Mouse (Mus musculus): Measurements from ENCODE around the gene Stt3b. TPM values are rescaled to one million over a fixed set of nuclear protein-coding genes. Genes with fewer than 3 reads are reported as not detected.

Stt3b gene
- 94.0 and 111 TPM in 2 replicates for polyA plus RNA-seq (2014; fragmentation: Nextera tagmentation; extraction: Ambion mirVana)

GRCm38 (mm10) chr9:115310346-115311222 lies at the start of gene Stt3b:
Gene Stt3b, minus strand, starts transcription at chr9:115310421.
- ATAC-seq (ENCODE audit: insufficient number of reproducible peaks, insufficient read depth, low FRiP score, low read depth), result peak; percentile 94
- peak within 1 kb of the TSS; percentile 93 for H3K9ac ChIP-seq (replicated peaks; ENCODE audit: low read depth, low read length)
- H3K4me1 ChIP-seq (ENCODE audit: control insufficient read depth, insufficient read depth, low read length), result peaks cover 19% of the 10 kb centered on the region
- H3K4me2 ChIP-seq (replicated peaks; ENCODE audit: low read depth, low read length), result peak within 1 kb of the TSS; percentile 78
- H3K27me3 ChIP-seq (ENCODE audit: control insufficient read depth, insufficient read depth, low read length), result no peaks in the 10 kb centered on the region
- H3K36me3 ChIP-seq (ENCODE audit: control insufficient read depth, insufficient read depth, low read length), result no peaks in the 10 kb centered on the region
- peak within 1 kb of the TSS; percentile 97 for H3K27ac ChIP-seq (ENCODE audit: low read length)
- peak within 1 kb of the TSS; percentile 66 for H3K4me3 ChIP-seq (ENCODE audit: low read depth, low read length)
- WGBS, result under 1% methylated on average over 91 of the region's 91 CpGs
- H3K9me3 ChIP-seq (ENCODE audit: control insufficient read depth, low read depth, low read length), result no peaks in the 10 kb centered on the region

GRCm38 (mm10) chr9:115358421-115358820 lies 48.2 kb upstream of the Stt3b start:
- Histone ChIP-seq H3K4me2 (replicated peaks; ENCODE audit: low read depth, low read length) (no peak overlapping the region), H3K4me1 (ENCODE audit: control insufficient read depth, insufficient read depth, low read length) (peaks cover 7% of the 10 kb centered on the region; the same call in 1 of the 2 replicates), H3K4me3 (ENCODE audit: low read depth, low read length) (no peak overlapping the region), H3K36me3 (ENCODE audit: control insufficient read depth, insufficient read depth, low read length) (no peaks in the 10 kb centered on the region), H3K9me3 (ENCODE audit: control insufficient read depth, low read depth, low read length) (no peaks in the 10 kb centered on the region), H3K9ac (replicated peaks; ENCODE audit: low read depth, low read length) (no peak overlapping the region), H3K27ac (ENCODE audit: low read length) (no peak overlapping the region), H3K27me3 (ENCODE audit: control insufficient read depth, insufficient read depth, low read length) (no peaks in the 10 kb centered on the region)
- 95% methylated on average over 2 of the region's 2 CpGs for WGBS
- no peak for ATAC-seq (ENCODE audit: insufficient number of reproducible peaks, insufficient read depth, low FRiP score, low read depth)

- no peaks in the 10 kb centered on the region for H3K27me3 ChIP-seq (ENCODE audit: control insufficient read depth, insufficient read depth, low read length)
- no peak overlapping the region for H3K4me2 ChIP-seq (replicated peaks; ENCODE audit: low read depth, low read length)
- H3K4me3 ChIP-seq (ENCODE audit: low read depth, low read length), result no peak overlapping the region
- H3K4me1 ChIP-seq (ENCODE audit: control insufficient read depth, insufficient read depth, low read length), result peaks cover 7% of the 10 kb centered on the region; the same call in 1 of the 2 replicates
- no peak overlapping the region; the same call in 1 of the 2 replicates for H3K27ac ChIP-seq (ENCODE audit: low read length)
- no peak overlapping the region for H3K9ac ChIP-seq (replicated peaks; ENCODE audit: low read depth, low read length)
- no peak for ATAC-seq (ENCODE audit: insufficient number of reproducible peaks, insufficient read depth, low FRiP score, low read depth)
- WGBS, result 94% methylated on average over 1 of the region's 1 CpGs
- H3K9me3 ChIP-seq (ENCODE audit: control insufficient read depth, low read depth, low read length), result no peaks in the 10 kb centered on the region
- H3K36me3 ChIP-seq (ENCODE audit: control insufficient read depth, insufficient read depth, low read length), result no peaks in the 10 kb centered on the region
These were observed 47.8 kb upstream of the Stt3b start for GRCm38 (mm10) chr9:115357996-115358395.

- H3K4me2 ChIP-seq (replicated peaks; ENCODE audit: low read depth, low read length), result peak overlapping the region; percentile 18; the same call in 1 of the 2 replicates
These were observed 46.7 kb upstream of the Stt3b start for GRCm38 (mm10) chr9:115356731-115357458.

GRCm38 (mm10) chr9:115355972-115356371 lies 45.8 kb upstream of the Stt3b start:
- H3K9me3 ChIP-seq (ENCODE audit: control insufficient read depth, low read depth, low read length), result no peaks in the 10 kb centered on the region
- H3K27me3 ChIP-seq (ENCODE audit: control insufficient read depth, insufficient read depth, low read length), result no peaks in the 10 kb centered on the region
- no peak overlapping the region for H3K4me3 ChIP-seq (ENCODE audit: low read depth, low read length)
- H3K4me1 ChIP-seq (ENCODE audit: control insufficient read depth, insufficient read depth, low read length), result peaks cover 7% of the 10 kb centered on the region; the same call in 1 of the 2 replicates
- no peak overlapping the region for H3K9ac ChIP-seq (replicated peaks; ENCODE audit: low read depth, low read length)
- no peaks in the 10 kb centered on the region for H3K36me3 ChIP-seq (ENCODE audit: control insufficient read depth, insufficient read depth, low read length)
- 12% methylated on average over 5 of the region's 5 CpGs for WGBS
- H3K27ac ChIP-seq (ENCODE audit: low read length), result peak overlapping the region; percentile 91
- peak; percentile 62; the same call in 1 of the 2 replicates for ATAC-seq (ENCODE audit: insufficient number of reproducible peaks, insufficient read depth, low FRiP score, low read depth)
- no peak overlapping the region for H3K4me2 ChIP-seq (replicated peaks; ENCODE audit: low read depth, low read length)

More at GRCm38 (mm10) chr9:115356731-115357458, 46.7 kb upstream of the Stt3b start:
- ATAC-seq (ENCODE audit: insufficient number of reproducible peaks, insufficient read depth, low FRiP score, low read depth), result peak; percentile 94
- WGBS, result 36% methylated on average over 19 of the region's 19 CpGs
- Histone ChIP-seq H3K4me3 (ENCODE audit: low read depth, low read length) (no peak overlapping the region), H3K9ac (replicated peaks; ENCODE audit: low read depth, low read length) (no peak overlapping the region), H3K9me3 (ENCODE audit: control insufficient read depth, low read depth, low read length) (no peaks in the 10 kb centered on the region), H3K4me1 (ENCODE audit: control insufficient read depth, insufficient read depth, low read length) (peaks cover 7% of the 10 kb centered on the region; the same call in 1 of the 2 replicates), H3K36me3 (ENCODE audit: control insufficient read depth, insufficient read depth, low read length) (no peaks in the 10 kb centered on the region), H3K27me3 (ENCODE audit: control insufficient read depth, insufficient read depth, low read length) (no peaks in the 10 kb centered on the region), H3K27ac (ENCODE audit: low read length) (peak overlapping the region; percentile 91)

- Histone ChIP-seq H3K4me1 (ENCODE audit: control insufficient read depth, insufficient read depth, low read length) (no peaks in the 10 kb centered on the region), H3K27me3 (ENCODE audit: control insufficient read depth, insufficient read depth, low read length) (no peaks in the 10 kb centered on the region), H3K4me2 (replicated peaks; ENCODE audit: low read depth, low read length) (no peak overlapping the region), H3K9ac (replicated peaks; ENCODE audit: low read depth, low read length) (no peak overlapping the region), H3K27ac (ENCODE audit: low read length) (no peak overlapping the region), H3K4me3 (ENCODE audit: low read depth, low read length) (no peak overlapping the region), H3K9me3 (ENCODE audit: control insufficient read depth, low read depth, low read length) (no peaks in the 10 kb centered on the region), H3K36me3 (ENCODE audit: control insufficient read depth, insufficient read depth, low read length) (no peaks in the 10 kb centered on the region)
- WGBS, result 77% methylated on average over 4 of the region's 4 CpGs
- no peak for ATAC-seq (ENCODE audit: insufficient number of reproducible peaks, insufficient read depth, low FRiP score, low read depth)
These were observed 39.7 kb upstream of the Stt3b start for GRCm38 (mm10) chr9:115349741-115350512.

GRCm38 (mm10) chr9:115349106-115349505 lies 38.9 kb upstream of the Stt3b start:
- ATAC-seq (ENCODE audit: insufficient number of reproducible peaks, insufficient read depth, low FRiP score, low read depth), result no peak
- no peak overlapping the region for H3K4me3 ChIP-seq (ENCODE audit: low read depth, low read length)
- no peak overlapping the region for H3K27ac ChIP-seq (ENCODE audit: low read length)
- H3K9me3 ChIP-seq (ENCODE audit: control insufficient read depth, low read depth, low read length), result no peaks in the 10 kb centered on the region
- no peak overlapping the region for H3K4me2 ChIP-seq (replicated peaks; ENCODE audit: low read depth, low read length)
- no peaks in the 10 kb centered on the region for H3K36me3 ChIP-seq (ENCODE audit: control insufficient read depth, insufficient read depth, low read length)
- 18% methylated on average over 1 of the region's 1 CpGs for WGBS
- H3K4me1 ChIP-seq (ENCODE audit: control insufficient read depth, insufficient read depth, low read length), result no peaks in the 10 kb centered on the region
- no peak overlapping the region for H3K9ac ChIP-seq (replicated peaks; ENCODE audit: low read depth, low read length)
- no peaks in the 10 kb centered on the region for H3K27me3 ChIP-seq (ENCODE audit: control insufficient read depth, insufficient read depth, low read length)

- no peak for ATAC-seq (ENCODE audit: insufficient number of reproducible peaks, insufficient read depth, low FRiP score, low read depth)
- H3K4me3 ChIP-seq (ENCODE audit: low read depth, low read length), result no peak overlapping the region
- H3K9ac ChIP-seq (replicated peaks; ENCODE audit: low read depth, low read length), result no peak overlapping the region
- no peak overlapping the region for H3K27ac ChIP-seq (ENCODE audit: low read length)
- WGBS, result 70% methylated on average over 3 of the region's 3 CpGs
- no peaks in the 10 kb centered on the region for H3K27me3 ChIP-seq (ENCODE audit: control insufficient read depth, insufficient read depth, low read length)
- H3K4me2 ChIP-seq (replicated peaks; ENCODE audit: low read depth, low read length), result no peak overlapping the region
- no peaks in the 10 kb centered on the region for H3K36me3 ChIP-seq (ENCODE audit: control insufficient read depth, insufficient read depth, low read length)
- no peaks in the 10 kb centered on the region for H3K9me3 ChIP-seq (ENCODE audit: control insufficient read depth, low read depth, low read length)
- no peaks in the 10 kb centered on the region for H3K4me1 ChIP-seq (ENCODE audit: control insufficient read depth, insufficient read depth, low read length)
These were observed 34.7 kb upstream of the Stt3b start for GRCm38 (mm10) chr9:115344930-115345329.

All from stomach, embryonic 14.5 days (tissue).